Mouse (Mus musculus): ENCODE measurements around the gene Pdgfc. TPM values are rescaled to one million over a fixed set of nuclear protein-coding genes. Genes with fewer than 3 reads are reported as not detected.

The Pdgfc gene
- polyA plus RNA-seq, 1 experiment, result 23.9 TPM

- no peaks in the 10 kb centered on the region for H3K36me3 ChIP-seq (ENCODE audit: control insufficient read depth, insufficient read depth)
- H3K79me2 ChIP-seq (ENCODE audit: control insufficient read depth, insufficient read depth), result no peaks in the 10 kb centered on the region
- no peak overlapping the region for H3K4me2 ChIP-seq (ENCODE audit: low read depth)
- no peaks in the 10 kb centered on the region for H3K27me3 ChIP-seq (ENCODE audit: control insufficient read depth, insufficient read depth, insufficient read length)
- no peak overlapping the region for H3K4me3 ChIP-seq
- TF ChIP-seq CEBPB (IDR thresholded peaks at IDR 0.05; ENCODE audit: insufficient read depth, poor library complexity, severe bottlenecking) (no peak), SRF (IDR thresholded peaks at IDR 0.05; ENCODE audit: control insufficient read depth, insufficient read length, low read depth) (no peak), POLR2A (IDR thresholded peaks at IDR 0.05; ENCODE audit: insufficient read length, low read depth) (no peak), TCF3 (IDR thresholded peaks at IDR 0.05; ENCODE audit: insufficient read length, low read depth) (no peak), REST (IDR thresholded peaks at IDR 0.05; ENCODE audit: insufficient read depth, insufficient read length) (no peak), TCF12 (IDR thresholded peaks at IDR 0.05; ENCODE audit: insufficient read depth, poor library complexity, severe bottlenecking) (no peak), POLR2AphosphoS2 (IDR thresholded peaks at IDR 0.05; ENCODE audit: insufficient read length, low read depth) (no peak), MYOD1 (IDR thresholded peaks at IDR 0.05; ENCODE audit: control insufficient read depth in 1 of 3, insufficient read length in 2 of 3, low read depth in 2 of 3) (no peak), USF1 (IDR thresholded peaks at IDR 0.05; ENCODE audit: low read depth) (no peak), MAX (IDR thresholded peaks at IDR 0.05; ENCODE audit: low read depth) (no peak), E2F4 (IDR thresholded peaks at IDR 0.05; ENCODE audit: insufficient read depth) (no peak), MYOG (IDR thresholded peaks at IDR 0.05; ENCODE audit: control insufficient read depth in 1 of 3, insufficient read depth in 1 of 3, insufficient read length in 2 of 3, low read depth in 2 of 3) (no peak)
- no peak overlapping the region for H3ac ChIP-seq (ENCODE audit: control insufficient read depth, insufficient read length)
These were observed 206.7 kb downstream of the Pdgfc start for GRCm38 (mm10) chr3:81242697-81243590.

- no peak overlapping the region for H3K4me3 ChIP-seq
- no peak overlapping the region for H3K4me2 ChIP-seq (ENCODE audit: low read depth)
- H3ac ChIP-seq (ENCODE audit: control insufficient read depth, insufficient read length), result no peak overlapping the region
- no peaks in the 10 kb centered on the region for H3K27me3 ChIP-seq (ENCODE audit: control insufficient read depth, insufficient read depth, insufficient read length)
- no peaks in the 10 kb centered on the region for H3K36me3 ChIP-seq (ENCODE audit: control insufficient read depth, insufficient read depth)
- TF ChIP-seq E2F4 (IDR thresholded peaks at IDR 0.05; ENCODE audit: insufficient read depth) (no peak), MYOD1 (IDR thresholded peaks at IDR 0.05; ENCODE audit: control insufficient read depth in 1 of 3, insufficient read length in 2 of 3, low read depth in 2 of 3) (no peak), MYOG (IDR thresholded peaks at IDR 0.05; ENCODE audit: control insufficient read depth in 1 of 3, insufficient read depth in 1 of 3, insufficient read length in 2 of 3, low read depth in 2 of 3) (no peak), REST (IDR thresholded peaks at IDR 0.05; ENCODE audit: insufficient read depth, insufficient read length) (no peak), TCF3 (IDR thresholded peaks at IDR 0.05; ENCODE audit: insufficient read length, low read depth) (no peak), POLR2A (IDR thresholded peaks at IDR 0.05; ENCODE audit: insufficient read length, low read depth) (no peak), POLR2AphosphoS2 (IDR thresholded peaks at IDR 0.05; ENCODE audit: insufficient read length, low read depth) (no peak)
- H3K79me2 ChIP-seq (ENCODE audit: control insufficient read depth, insufficient read depth), result no peaks in the 10 kb centered on the region
These were observed 207.4 kb downstream of the Pdgfc start for GRCm38 (mm10) chr3:81243591-81243990.

GRCm38 (mm10) chr3:81262801-81263200 lies 226.6 kb downstream of the Pdgfc start:
- no peak overlapping the region for H3ac ChIP-seq (ENCODE audit: control insufficient read depth, insufficient read length)
- no peaks in the 10 kb centered on the region for H3K36me3 ChIP-seq (ENCODE audit: control insufficient read depth, insufficient read depth)
- TF ChIP-seq MYOD1 (IDR thresholded peaks at IDR 0.05; ENCODE audit: control insufficient read depth in 1 of 3, insufficient read length in 2 of 3, low read depth in 2 of 3) (no peak), REST (IDR thresholded peaks at IDR 0.05; ENCODE audit: insufficient read depth, insufficient read length) (no peak), POLR2AphosphoS2 (IDR thresholded peaks at IDR 0.05; ENCODE audit: insufficient read length, low read depth) (no peak), E2F4 (IDR thresholded peaks at IDR 0.05; ENCODE audit: insufficient read depth) (no peak), CEBPB (IDR thresholded peaks at IDR 0.05; ENCODE audit: insufficient read depth, poor library complexity, severe bottlenecking) (no peak), MAX (IDR thresholded peaks at IDR 0.05; ENCODE audit: low read depth) (no peak), TCF12 (IDR thresholded peaks at IDR 0.05; ENCODE audit: insufficient read depth, poor library complexity, severe bottlenecking) (no peak), MYOG (IDR thresholded peaks at IDR 0.05; ENCODE audit: control insufficient read depth in 1 of 3, insufficient read depth in 1 of 3, insufficient read length in 2 of 3, low read depth in 2 of 3) (no peak), TCF3 (IDR thresholded peaks at IDR 0.05; ENCODE audit: insufficient read length, low read depth) (no peak), USF1 (IDR thresholded peaks at IDR 0.05; ENCODE audit: low read depth) (no peak), SRF (IDR thresholded peaks at IDR 0.05; ENCODE audit: control insufficient read depth, insufficient read length, low read depth) (no peak)
- H3K4me3 ChIP-seq, result no peak overlapping the region
- no peaks in the 10 kb centered on the region for H3K79me2 ChIP-seq (ENCODE audit: control insufficient read depth, insufficient read depth)
- H3K27me3 ChIP-seq (ENCODE audit: control insufficient read depth, insufficient read depth, insufficient read length), result no peaks in the 10 kb centered on the region
- no peak overlapping the region for H3K4me2 ChIP-seq (ENCODE audit: low read depth)

Other genes with a start within 250 kb of the Pdgfc start
- not detected for gene Gria2, start 233.6 kb upstream of the Pdgfc start, polyA plus RNA-seq (2012; fragmentation: generic; extraction: Trizol)
- gene Glrb, start 122.8 kb upstream of the Pdgfc start, polyA plus RNA-seq (2012; fragmentation: generic; extraction: Trizol), result 3.4 TPM

All from myocyte (in vitro differentiated cells).